Mouse (Mus musculus): ENCODE results near the gene Pcmt1.

GRCm38 (mm10) chr10:7590792-7591191 is 90.1 kb downstream of the Pcmt1 start:
- TF ChIP-seq POLR2A (IDR thresholded peaks at IDR 0.05; ENCODE audit: low read depth, low read length) (no peak), CTCF (IDR thresholded peaks at IDR 0.05; ENCODE audit: borderline replicate concordance, insufficient read depth, low read length) (no peak)

All from embryonic fibroblast, embryonic 13.5 days (primary cell).